Mouse (Mus musculus) myocyte (in vitro differentiated cells): Measurements from ENCODE around the gene Psmd2. TPM values are rescaled to one million over a fixed set of nuclear protein-coding genes. Genes with fewer than 3 reads are reported as not detected.

Experiments
- H3K27me3 ChIP-seq: one replicate; pipeline ENCODE4 v1.6.1; 2011; ENCODE audit not compliant: control insufficient read depth, insufficient read depth, insufficient read length
- H3K36me3 ChIP-seq: one replicate; pipeline ENCODE4 v1.6.1; 2011; ENCODE audit not compliant: control insufficient read depth, insufficient read depth
- H3K4me2 ChIP-seq: one replicate; pipeline ENCODE4 v1.6.1; 2011; ENCODE audit warnings: low read depth, control low read depth
- H3K4me3 ChIP-seq: one replicate; pipeline ENCODE4 v1.5.1; 2011; ENCODE audit warnings: mild to moderate bottlenecking, control low read depth, moderate library complexity
- H3K79me2 ChIP-seq: one replicate; pipeline ENCODE4 v1.6.1; 2011; ENCODE audit not compliant: control insufficient read depth, insufficient read depth
- H3ac ChIP-seq: one replicate; pipeline ENCODE4 v1.6.1; 2011; ENCODE audit not compliant: control insufficient read depth, insufficient read length
- CEBPB ChIP-seq: IDR thresholded peaks from 2 replicates; pipeline ENCODE4 v1.6.1; 2011; ENCODE audit warnings: mild to moderate bottlenecking, moderate library complexity; ENCODE audit not compliant: poor library complexity, insufficient read depth, severe bottlenecking
- E2F4 ChIP-seq: IDR thresholded peaks from one replicate; pipeline ENCODE4 v1.6.1; 2011; ENCODE audit warnings: mild to moderate bottlenecking, control low read depth, moderate library complexity; ENCODE audit not compliant: insufficient read depth
- MAX ChIP-seq: IDR thresholded peaks from one replicate; pipeline ENCODE4 v1.6.1; 2011; ENCODE audit warnings: low read depth, mild to moderate bottlenecking, control low read depth
- MYOD1 ChIP-seq, 3 experiments: IDR thresholded peaks; one replicate each; pipeline ENCODE4 v1.6.1; 2011; ENCODE audit warnings: control low read depth in 2 of 3, low read depth in 2 of 3, mild to moderate bottlenecking in 2 of 3, moderate library complexity in 1 of 3; ENCODE audit not compliant: insufficient read length in 2 of 3, control insufficient read depth in 1 of 3
- MYOG ChIP-seq, 3 experiments: IDR thresholded peaks; one replicate each; pipeline ENCODE4 v1.6.1; 2011; ENCODE audit warnings: control low read depth in 2 of 3, low read depth in 2 of 3, mild to moderate bottlenecking in 2 of 3; ENCODE audit not compliant: insufficient read length in 2 of 3, control insufficient read depth in 1 of 3, insufficient read depth in 1 of 3
- POLR2A ChIP-seq: IDR thresholded peaks from one replicate; pipeline ENCODE4 v1.6.1; 2011; ENCODE audit warnings: low read depth, mild to moderate bottlenecking, control low read depth, moderate library complexity; ENCODE audit not compliant: insufficient read length
- POLR2AphosphoS2 ChIP-seq: IDR thresholded peaks from one replicate; pipeline ENCODE4 v1.6.1; 2011; ENCODE audit warnings: low read depth, control low read depth; ENCODE audit not compliant: insufficient read length
- REST ChIP-seq: IDR thresholded peaks from one replicate; pipeline ENCODE4 v1.6.1; 2011; ENCODE audit warnings: mild to moderate bottlenecking, control low read depth, moderate library complexity; ENCODE audit not compliant: insufficient read depth, insufficient read length
- SRF ChIP-seq: IDR thresholded peaks from one replicate; pipeline ENCODE4 v1.6.1; 2011; ENCODE audit warnings: low read depth; ENCODE audit not compliant: control insufficient read depth, insufficient read length
- TCF12 ChIP-seq: IDR thresholded peaks from one replicate; pipeline ENCODE4 v1.6.1; 2011; ENCODE audit warnings: mild to moderate bottlenecking, control low read depth; ENCODE audit not compliant: poor library complexity, insufficient read depth, severe bottlenecking
- TCF3 ChIP-seq: IDR thresholded peaks from one replicate; pipeline ENCODE4 v1.6.1; 2011; ENCODE audit warnings: low read depth, control low read depth; ENCODE audit not compliant: insufficient read length
- USF1 ChIP-seq: IDR thresholded peaks from one replicate; pipeline ENCODE4 v1.6.1; 2011; ENCODE audit warnings: low read depth, mild to moderate bottlenecking, control low read depth, moderate library complexity
- polyA plus RNA-seq: library from polyadenylated mRNA; unstranded; fragments of >200 nt; fragmentation: generic; extraction: Trizol; gene quantifications from one replicate; pipeline ENCODE4 v1.2.1, GENCODE M21; 2012; ENCODE audit warnings: missing spikeins

Psmd2 gene
- polyA plus RNA-seq, 1 experiment, result 285 TPM

- H3K4me3 ChIP-seq, result no peak overlapping the region
- no peaks in the 10 kb centered on the region for H3K27me3 ChIP-seq
- H3K36me3 ChIP-seq, result peaks cover 39% of the 10 kb centered on the region
- peaks cover 56% of the 10 kb centered on the region for H3K79me2 ChIP-seq
- H3K4me2 ChIP-seq, result no peak overlapping the region
- no peak for TF ChIP-seq CEBPB
- no peak overlapping the region for H3ac ChIP-seq
Measured at GRCm38 (mm10) chr16:20676702-20677101, 25.2 kb downstream of the Psmd2 start.

- no peaks in the 10 kb centered on the region for H3K27me3 ChIP-seq
- no peak overlapping the region for H3K4me3 ChIP-seq
- H3K4me2 ChIP-seq, result peak overlapping the region; percentile 4
- peaks cover 56% of the 10 kb centered on the region for H3K79me2 ChIP-seq
- H3K36me3 ChIP-seq, result peaks cover 46% of the 10 kb centered on the region
- TF ChIP-seq POLR2A (no peak), REST (no peak)
- H3ac ChIP-seq, result no peak overlapping the region
Measured at GRCm38 (mm10) chr16:20677380-20677779, 25.9 kb downstream of the Psmd2 start.

- H3K27me3 ChIP-seq, result no peaks in the 10 kb centered on the region
- no peak overlapping the region for H3K4me3 ChIP-seq
- peaks cover 55% of the 10 kb centered on the region for H3K79me2 ChIP-seq
- no peak overlapping the region for H3ac ChIP-seq
- TF ChIP-seq CEBPB, result no peak
- no peak for TF ChIP-seq REST
- no peak for TF ChIP-seq E2F4
- TF ChIP-seq POLR2A, result no peak
- no peak for TF ChIP-seq MYOD1 (IDR thresholded peaks at IDR 0.05; ENCODE audit: control insufficient read depth in 1 of 3, insufficient read length in 2 of 3, low read depth in 2 of 3)
- TF ChIP-seq USF1, result no peak
- no peak for TF ChIP-seq MAX
- TF ChIP-seq SRF, result no peak
- TF ChIP-seq POLR2AphosphoS2, result no peak
- TF ChIP-seq TCF12, result no peak
- no peak for TF ChIP-seq MYOG (IDR thresholded peaks at IDR 0.05; ENCODE audit: control insufficient read depth in 1 of 3, insufficient read depth in 1 of 3, insufficient read length in 2 of 3, low read depth in 2 of 3)
- no peak for TF ChIP-seq TCF3
- peak overlapping the region; percentile 4 for H3K4me2 ChIP-seq
- H3K36me3 ChIP-seq, result peaks cover 54% of the 10 kb centered on the region
Measured at GRCm38 (mm10) chr16:20677974-20678675, 26.7 kb downstream of the Psmd2 start.

- TF ChIP-seq USF1, result no peak
- no peak for TF ChIP-seq CEBPB
- H3K27me3 ChIP-seq, result no peaks in the 10 kb centered on the region
- H3K4me2 ChIP-seq, result no peak overlapping the region
Measured at GRCm38 (mm10) chr16:20690774-20691173, 39.3 kb downstream of the Psmd2 start.

GRCm38 (mm10) chr16:20691617-20692016 is 40.2 kb downstream of the Psmd2 start:
- Histone ChIP-seq H3ac (no peak overlapping the region), H3K36me3 (peaks cover 48% of the 10 kb centered on the region), H3K4me3 (no peak overlapping the region), H3K4me2 (no peak overlapping the region), H3K27me3 (no peaks in the 10 kb centered on the region), H3K79me2 (no peaks in the 10 kb centered on the region)
- TF ChIP-seq POLR2AphosphoS2 (no peak), MYOD1 (IDR thresholded peaks at IDR 0.05; ENCODE audit: control insufficient read depth in 1 of 3, insufficient read length in 2 of 3, low read depth in 2 of 3) (no peak), MYOG (IDR thresholded peaks at IDR 0.05; ENCODE audit: control insufficient read depth in 1 of 3, insufficient read depth in 1 of 3, insufficient read length in 2 of 3, low read depth in 2 of 3) (no peak), SRF (no peak), MAX (no peak), CEBPB (no peak), USF1 (no peak), E2F4 (no peak), REST (no peak), POLR2A (no peak), TCF12 (no peak), TCF3 (no peak)

More at GRCm38 (mm10) chr16:20690774-20691173, 39.3 kb downstream of the Psmd2 start:
- H3K36me3 ChIP-seq, result peaks cover 55% of the 10 kb centered on the region
- H3K79me2 ChIP-seq, result no peaks in the 10 kb centered on the region
- no peak overlapping the region for H3ac ChIP-seq
- H3K4me3 ChIP-seq, result no peak overlapping the region
